Mouse (Mus musculus) cortical plate, adult 2 months (tissue): Measurements from ENCODE around the gene Slc25a30. TPM values are rescaled to one million over a fixed set of nuclear protein-coding genes. Genes with fewer than 3 reads are reported as not detected.

ENCODE experiments used
- H3K27ac ChIP-seq: fragments of 200-500 bp; 2 replicates; pipeline ENCODE4 v1.5.1; 2012; ENCODE audit warnings: low read length, control low read depth, inconsistent platforms; ENCODE audit not compliant: insufficient read depth
- H3K4me1 ChIP-seq: fragments of 200-500 bp; 2 replicates; pipeline ENCODE4 v1.6.1; 2011; ENCODE audit warnings: low read length; ENCODE audit not compliant: control insufficient read depth, insufficient read depth
- H3K4me3 ChIP-seq: fragments of 200-500 bp; 2 replicates; pipeline ENCODE4 v1.5.1; 2011; ENCODE audit warnings: mild to moderate bottlenecking, low read length, control low read depth; ENCODE audit not compliant: insufficient read depth
- CTCF ChIP-seq: fragments of 200-500 bp; IDR thresholded peaks from 2 replicates; pipeline ENCODE4 v1.5.1; 2011; ENCODE audit warnings: mild to moderate bottlenecking, control low read depth, low read length; ENCODE audit not compliant: insufficient read depth; ENCODE audit errors: extremely low read depth
- POLR2A ChIP-seq: fragments of 200-500 bp; IDR thresholded peaks from 2 replicates; pipeline ENCODE4 v1.6.1; 2011; ENCODE audit warnings: mild to moderate bottlenecking, low read length, control low read depth; ENCODE audit not compliant: insufficient read depth; ENCODE audit errors: extremely low read depth
- polyA plus RNA-seq: library from polyadenylated mRNA; depleted of rRNA; stranded (reverse); fragments of >200 nt; gene quantifications from 2 replicates; pipeline ENCODE4 v1.2.3, GENCODE M21; 2012

Gene Slc25a30
- polyA plus RNA-seq, 1 experiment: 9.3 TPM

- no peak overlapping the region for H3K27ac ChIP-seq
- H3K4me3 ChIP-seq: no peak overlapping the region
- TF ChIP-seq CTCF: no peak
- no peak for TF ChIP-seq POLR2A
- H3K4me1 ChIP-seq: 0 out of 2 replicates have a peak, but pooled peaks cover 1% of the 10 kb centered on the region
Observed at GRCm38 (mm10) chr14:75795918-75796317, 9.1 kb upstream of the Slc25a30 start.

- 0 out of 2 replicates have a peak, but pooled peaks cover 1% of the 10 kb centered on the region for H3K4me1 ChIP-seq
- no peak overlapping the region for H3K27ac ChIP-seq
- no peak overlapping the region for H3K4me3 ChIP-seq
- no peak for TF ChIP-seq POLR2A
- no peak for TF ChIP-seq CTCF
Observed at GRCm38 (mm10) chr14:75794726-75795125, 7.9 kb upstream of the Slc25a30 start.

- 0 out of 2 replicates have a peak, but pooled peaks cover 1% of the 10 kb centered on the region for H3K4me1 ChIP-seq
- TF ChIP-seq POLR2A (no peak), CTCF (no peak)
- H3K27ac ChIP-seq: no peak overlapping the region
- no peak overlapping the region for H3K4me3 ChIP-seq
Observed at GRCm38 (mm10) chr14:75794324-75794723, 7.5 kb upstream of the Slc25a30 start.

- H3K27ac ChIP-seq: no peak overlapping the region
- TF ChIP-seq CTCF (no peak), POLR2A (no peak)
- H3K4me3 ChIP-seq: no peak overlapping the region
Observed at GRCm38 (mm10) chr14:75793110-75793509, 6.3 kb upstream of the Slc25a30 start.

GRCm38 (mm10) chr14:75791372-75791771 lies 4.5 kb upstream of the Slc25a30 start:
- TF ChIP-seq POLR2A (no peak), CTCF (no peak)

More at GRCm38 (mm10) chr14:75793110-75793509, 6.3 kb upstream of the Slc25a30 start:
- H3K4me1 ChIP-seq: 0 out of 2 replicates have a peak, but pooled peaks cover 1% of the 10 kb centered on the region

GRCm38 (mm10) chr14:75790411-75790996 lies 3.7 kb upstream of the Slc25a30 start:
- Histone ChIP-seq H3K4me3 (no peak overlapping the region), H3K4me1 (no peaks in the 10 kb centered on the region; the same call in 1 of the 2 replicates), H3K27ac (no peak overlapping the region)
- no peak for TF ChIP-seq CTCF
- TF ChIP-seq POLR2A: no peak

More at GRCm38 (mm10) chr14:75791372-75791771, 4.5 kb upstream of the Slc25a30 start:
- H3K4me1 ChIP-seq: peaks cover 1% of the 10 kb centered on the region; the same call in 1 of the 2 replicates
- H3K27ac ChIP-seq: no peak overlapping the region
- H3K4me3 ChIP-seq: no peak overlapping the region

GRCm38 (mm10) chr14:75789291-75789690 lies 2.5 kb upstream of the Slc25a30 start:
- TF ChIP-seq POLR2A (no peak), CTCF (no peak)
- no peak overlapping the region for H3K4me3 ChIP-seq
- no peak overlapping the region for H3K27ac ChIP-seq
- no peaks in the 10 kb centered on the region; the same call in 1 of the 2 replicates for H3K4me1 ChIP-seq

GRCm38 (mm10) chr14:75787794-75788175 lies 948 bp upstream of the Slc25a30 start:
- TF ChIP-seq POLR2A (no peak), CTCF (no peak)
- H3K4me3 ChIP-seq: no peak overlapping the region
- no peak overlapping the region for H3K27ac ChIP-seq

GRCm38 (mm10) chr14:75786424-75786867 lies 391 bp downstream of the Slc25a30 start:
- peak overlapping the region; percentile 66 for H3K4me3 ChIP-seq
- no peaks in the 10 kb centered on the region; the same call in 1 of the 2 replicates for H3K4me1 ChIP-seq
- H3K27ac ChIP-seq: 0 out of 2 replicates have a peak overlapping the region, but pooled peaks have one; percentile 33
- TF ChIP-seq POLR2A: no peak
- no peak for TF ChIP-seq CTCF

More at GRCm38 (mm10) chr14:75787794-75788175, 948 bp upstream of the Slc25a30 start:
- H3K4me1 ChIP-seq: no peaks in the 10 kb centered on the region; the same call in 1 of the 2 replicates

GRCm38 (mm10) chr14:75779913-75780312 lies 6.9 kb downstream of the Slc25a30 start:
- H3K4me3 ChIP-seq: no peak overlapping the region
- TF ChIP-seq CTCF (no peak), POLR2A (no peak)

More at GRCm38 (mm10) chr14:75779913-75780312, 6.9 kb downstream of the Slc25a30 start:
- H3K4me1 ChIP-seq: no peaks in the 10 kb centered on the region
- H3K27ac ChIP-seq: no peak overlapping the region
